Mouse (Mus musculus) E14TG2a.4 (cell line): ENCODE results near the gene Fam189a2.

Source experiments
- CTCF ChIP-seq: conservative IDR thresholded peaks from 2 replicates; pipeline ENCODE4 v1.5.1; 2014; ENCODE audit warnings: low read length
- NANOG ChIP-seq: IDR thresholded peaks from 2 replicates; pipeline ENCODE4 v1.6.1; 2014; ENCODE audit warnings: borderline replicate concordance, low read length, mixed read lengths
- POU5F1 ChIP-seq: IDR thresholded peaks from 2 replicates; pipeline ENCODE4 v1.6.1; 2014; ENCODE audit warnings: low read length, borderline replicate concordance

GRCm38 (mm10) chr19:23946026-23946685 lies 84.7 kb downstream of the Fam189a2 start:
- TF ChIP-seq CTCF, result no peak
- TF ChIP-seq POU5F1, result no peak
- no peak for TF ChIP-seq NANOG
